Mouse (Mus musculus): ENCODE data around the gene Cxcr5.
"Not testable (repeated sequence)": the region's sequence is repeated elsewhere in the genome, so short reads cannot be mapped to it uniquely, and the experiment has no call there.

Gene Cxcr5

GRCm38 (mm10) chr9:44588605-44589004 lies 26.9 kb upstream of the Cxcr5 start:
- DNase-seq (ENCODE audit: extremely low read depth, low read depth, low spot score) = no peak

GRCm38 (mm10) chr9:44587262-44588160 lies 25.8 kb upstream of the Cxcr5 start:
- DNase-seq (ENCODE audit: extremely low read depth, low read depth, low spot score) = no peak

- DNase-seq (ENCODE audit: extremely low read depth, low read depth, low spot score) = peak; percentile 47
Observed at GRCm38 (mm10) chr9:44586640-44587261, 25.1 kb upstream of the Cxcr5 start.

GRCm38 (mm10) chr9:44582390-44582789 lies 20.7 kb upstream of the Cxcr5 start:
- DNase-seq (ENCODE audit: extremely low read depth, low read depth, low spot score) = no peak

- no peak for DNase-seq (ENCODE audit: extremely low read depth, low read depth, low spot score)
Observed at GRCm38 (mm10) chr9:44581423-44581822, 19.7 kb upstream of the Cxcr5 start.

- no peak for DNase-seq (ENCODE audit: extremely low read depth, low read depth, low spot score)
Observed at GRCm38 (mm10) chr9:44580085-44580484, 18.4 kb upstream of the Cxcr5 start.

- DNase-seq (ENCODE audit: extremely low read depth, low read depth, low spot score) = no peak
Observed at GRCm38 (mm10) chr9:44579392-44579791, 17.7 kb upstream of the Cxcr5 start.

GRCm38 (mm10) chr9:44576046-44576445 lies 14.4 kb upstream of the Cxcr5 start:
- not testable (repeated sequence) for DNase-seq (ENCODE audit: extremely low read depth, low read depth, low spot score)

GRCm38 (mm10) chr9:44575095-44575494 lies 13.4 kb upstream of the Cxcr5 start:
- no peak for DNase-seq (ENCODE audit: extremely low read depth, low read depth, low spot score)

- DNase-seq (ENCODE audit: extremely low read depth, low read depth, low spot score) = no peak
Observed at GRCm38 (mm10) chr9:44573306-44573705, 11.6 kb upstream of the Cxcr5 start.

- DNase-seq (ENCODE audit: extremely low read depth, low read depth, low spot score) = no peak
Observed at GRCm38 (mm10) chr9:44570939-44571382, 9.3 kb upstream of the Cxcr5 start.

- no peak for DNase-seq (ENCODE audit: extremely low read depth, low read depth, low spot score)
Observed at GRCm38 (mm10) chr9:44568083-44568455, 6.4 kb upstream of the Cxcr5 start.

- DNase-seq (ENCODE audit: extremely low read depth, low read depth, low spot score) = peak; percentile 56
Observed at GRCm38 (mm10) chr9:44567338-44568082, 5.8 kb upstream of the Cxcr5 start.

- DNase-seq (ENCODE audit: extremely low read depth, low read depth, low spot score) = no peak
Observed at GRCm38 (mm10) chr9:44565367-44565766, 3.7 kb upstream of the Cxcr5 start.

GRCm38 (mm10) chr9:44562936-44563335 lies 1.3 kb upstream of the Cxcr5 start:
- DNase-seq (ENCODE audit: extremely low read depth, low read depth, low spot score) = no peak

GRCm38 (mm10) chr9:44552161-44552560 lies 9.5 kb downstream of the Cxcr5 start:
- no peak for DNase-seq (ENCODE audit: extremely low read depth, low read depth, low spot score)

GRCm38 (mm10) chr9:44551138-44551537 lies 10.5 kb downstream of the Cxcr5 start:
- no peak for DNase-seq (ENCODE audit: extremely low read depth, low read depth, low spot score)

GRCm38 (mm10) chr9:44548412-44549152 lies 13.1 kb downstream of the Cxcr5 start:
- DNase-seq (ENCODE audit: extremely low read depth, low read depth, low spot score) = no peak

- DNase-seq (ENCODE audit: extremely low read depth, low read depth, low spot score) = no peak
Observed at GRCm38 (mm10) chr9:44544986-44545385, 16.7 kb downstream of the Cxcr5 start.

- DNase-seq (ENCODE audit: extremely low read depth, low read depth, low spot score) = no peak
Observed at GRCm38 (mm10) chr9:44542364-44542763, 19.3 kb downstream of the Cxcr5 start.

- DNase-seq (ENCODE audit: extremely low read depth, low read depth, low spot score) = no peak
Observed at GRCm38 (mm10) chr9:44540676-44541075, 21.0 kb downstream of the Cxcr5 start.
